Mouse (Mus musculus) adrenal gland, adult 2 months (tissue): Measurements from ENCODE around the gene Gucd1. TPM values are rescaled to one million over a fixed set of nuclear protein-coding genes. Genes with fewer than 3 reads are reported as not detected.
A peak's percentile ranks its signal among the peaks of the same experiment; 100 is the strongest.
"Not testable (repeated sequence)": the region's sequence is repeated elsewhere in the genome, so short reads cannot be mapped to it uniquely, and the experiment has no call there.

ENCODE experiments used
- DNase-seq: peaks from one replicate; pipeline ENCODE4 v3.0.0; 2021
- polyA plus RNA-seq: library from polyadenylated mRNA; depleted of rRNA; stranded (reverse); fragments of >200 nt; gene quantifications from 2 replicates; pipeline ENCODE4 v1.2.3, GENCODE M21; 2012
- total RNA-seq, 2 experiments: library from RNA; stranded (reverse); gene quantifications; 2 replicates each; pipeline ENCODE4 v1.2.3; 2021

Gucd1 gene
- total and polyA plus RNA-seq, 3 experiments: 25.9 to 56.1 (median 26.0) TPM

- DNase-seq: peak; percentile 69
Measured at GRCm38 (mm10) chr10:75438132-75438810, 79.5 kb downstream of the Gucd1 start.

- no peak for DNase-seq
Measured at GRCm38 (mm10) chr10:75437284-75437683, 80.5 kb downstream of the Gucd1 start.

- peak; percentile 76 for DNase-seq
Measured at GRCm38 (mm10) chr10:75436604-75437217, 81.1 kb downstream of the Gucd1 start.

- no peak for DNase-seq
Measured at GRCm38 (mm10) chr10:75430633-75431032, 87.1 kb downstream of the Gucd1 start.

GRCm38 (mm10) chr10:75430147-75430537 lies 87.6 kb downstream of the Gucd1 start:
- no peak for DNase-seq

- DNase-seq: no peak
Measured at GRCm38 (mm10) chr10:75429522-75430146, 88.1 kb downstream of the Gucd1 start.

- no peak for DNase-seq
Measured at GRCm38 (mm10) chr10:75429004-75429380, 88.8 kb downstream of the Gucd1 start.

- no peak for DNase-seq
Measured at GRCm38 (mm10) chr10:75428049-75429003, 89.4 kb downstream of the Gucd1 start.

- no peak for DNase-seq
Measured at GRCm38 (mm10) chr10:75424498-75424901, 93.3 kb downstream of the Gucd1 start.

GRCm38 (mm10) chr10:75418747-75419146 lies 99.0 kb downstream of the Gucd1 start:
- DNase-seq: no peak

- DNase-seq: no peak
Measured at GRCm38 (mm10) chr10:75417363-75418042, 100.3 kb downstream of the Gucd1 start.

- DNase-seq: no peak
Measured at GRCm38 (mm10) chr10:75414925-75415324, 102.8 kb downstream of the Gucd1 start.

GRCm38 (mm10) chr10:75412114-75413103 lies 105.4 kb downstream of the Gucd1 start:
- no peak for DNase-seq

- DNase-seq: not testable (repeated sequence)
Measured at GRCm38 (mm10) chr10:75411343-75412113, 106.2 kb downstream of the Gucd1 start.

- DNase-seq: peak; percentile 9
Measured at GRCm38 (mm10) chr10:75407741-75408140, 110.0 kb downstream of the Gucd1 start.

GRCm38 (mm10) chr10:75406755-75407154 lies 111.0 kb downstream of the Gucd1 start:
- peak; percentile 62 for DNase-seq

- no peak for DNase-seq
Measured at GRCm38 (mm10) chr10:75405916-75406315, 111.9 kb downstream of the Gucd1 start.

GRCm38 (mm10) chr10:75400958-75401357 lies 116.8 kb downstream of the Gucd1 start, which contains the start of gene Upb1:
Upb1 (plus strand) TSS chr10:75401115.
- DNase-seq: no peak

GRCm38 (mm10) chr10:75396966-75397365 lies 120.8 kb downstream of the Gucd1 start:
- DNase-seq: peak; percentile 47
